In the genomic region with DNA sequence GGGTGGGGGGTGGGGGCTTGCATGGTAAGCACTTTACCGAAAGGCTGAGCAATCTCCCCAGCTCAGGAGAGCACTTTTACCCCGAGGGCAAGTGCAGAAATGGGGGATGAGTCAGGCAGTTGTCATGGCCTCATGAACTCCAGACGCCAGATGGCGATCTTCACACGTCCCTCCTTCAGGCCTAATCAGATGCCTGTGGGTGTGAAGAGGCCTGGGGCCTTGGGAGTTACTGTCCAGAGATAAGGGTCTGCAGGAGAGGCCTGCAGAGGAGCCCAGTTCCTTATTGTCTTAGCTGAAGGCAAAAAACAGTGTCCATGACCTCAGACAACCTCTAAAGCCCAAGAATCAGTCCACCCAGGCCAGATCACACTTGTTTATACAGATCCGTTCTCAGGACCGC, we compare ENCODE assay signal across 9 mouse cellular contexts. TPM values are rescaled to one million over a fixed set of nuclear protein-coding genes. Genes with fewer than 3 reads are reported as not detected.
DNase-seq lines count a peak whose midpoint lies in the region; ATAC-seq and TF ChIP-seq lines count a peak whose summit lies in the region.
"Had no signal": no experiment of that assay in that cellular context is flagged by ENCODE, and none has a peak within 500 bp of the region (broad histone marks: within the 10 kb centered on the region; RNA-seq: fewer than 3 reads in every experiment).

No protein-coding gene starts in this region.

- no peaks in the 10 kb centered on the region for H3K36me3 ChIP-seq in myocyte (ENCODE audit: control insufficient read depth, insufficient read depth)
- H3K36me3 ChIP-seq in testis, adult 2 months (ENCODE audit: control insufficient read depth, insufficient read depth, low read length), result no peaks in the 10 kb centered on the region

- ATAC-seq in monocyte, adult 5-6 weeks (replicated peaks; ENCODE audit: insufficient number of reproducible peaks, low FRiP score, low TSS enrichment, poor library complexity, severe bottlenecking), result no peak; the same call in 1 of the 2 replicates

- DNase-seq in monocyte, adult 2 months (ENCODE audit: low read depth in 1 of 2, low spot score in 2 of 2), result peak; percentile 13 to 25
- DNase-seq in cerebellum, adult 18-20 months, result peak; percentile 79 to 82
- DNase-seq in gastrocnemius, postnatal 14 days, result peak; percentile 69
- DNase-seq in kidney, adult 11 months, result peak; percentile 67
- DNase-seq in left cerebral cortex, postnatal 4 days, result peak; percentile 78

- no peaks in the 10 kb centered on the region for H3K79me2 ChIP-seq in myocyte (ENCODE audit: control insufficient read depth, insufficient read depth)

- no peaks in the 10 kb centered on the region for H3K27me3 ChIP-seq in myocyte (ENCODE audit: control insufficient read depth, insufficient read depth, insufficient read length)
- H3K27me3 ChIP-seq in testis, adult 2 months (ENCODE audit: control insufficient read depth, insufficient read depth, low read length), result no peaks in the 10 kb centered on the region
- H3K27me3 ChIP-seq: embryonic facial prominence, embryonic 15.5 days had no signal

- H3K27ac ChIP-seq in testis, adult 2 months (ENCODE audit: control insufficient read depth, insufficient read depth, low read depth, low read length), result peak overlapping the region; percentile 88
- H3K27ac ChIP-seq: embryonic facial prominence, embryonic 15.5 days had no signal

- no peak overlapping the region for H3K4me3 ChIP-seq in myocyte
- H3K4me3 ChIP-seq in testis, adult 2 months (ENCODE audit: control insufficient read depth, low read depth, low read length), result no peak overlapping the region
- H3K4me3 ChIP-seq: embryonic facial prominence, embryonic 15.5 days had no signal

- intact Hi-C loops in gastrocnemius, postnatal 14 days (cut with DNase I; ENCODE audit: low total_unique reads), result loop anchor here (2.0 to 10.0 kb wide), 2 partner anchors 47 to 129 kb away; a partner anchor contains a TSS
- intact Hi-C loops in left cerebral cortex, postnatal 4 days (cut with DNase I), result loop anchor here (5.0 kb wide), 1 partner anchor 46 kb away; a partner anchor contains a TSS

- peak; percentile 48; the same call in 1 of the 2 replicates for TF ChIP-seq CTCF in testis, adult 2 months (IDR thresholded peaks at IDR 0.05; ENCODE audit: control insufficient read depth, insufficient read depth, insufficient replicate concordance, low read depth, low read length)

- H3K4me2 ChIP-seq in myocyte (ENCODE audit: low read depth), result no peak overlapping the region
- H3K4me2 ChIP-seq: embryonic facial prominence, embryonic 15.5 days had no signal

- H3ac ChIP-seq in myocyte (ENCODE audit: control insufficient read depth, insufficient read length), result no peak overlapping the region

- TF ChIP-seq POLR2A in myocyte (IDR thresholded peaks at IDR 0.05; ENCODE audit: insufficient read length, low read depth), result no peak
- no peak for TF ChIP-seq POLR2A in testis, adult 2 months (IDR thresholded peaks at IDR 0.05; ENCODE audit: control insufficient read depth, low read depth, low read length)

- peaks cover 20% of the 10 kb centered on the region for H3K4me1 ChIP-seq in testis, adult 2 months (ENCODE audit: control insufficient read depth, insufficient read depth, low read length)
- H3K4me1 ChIP-seq: embryonic facial prominence, embryonic 15.5 days had no signal

TF ChIP-seq in myocyte, 11 proteins besides CTCF, POLR2A, EP300 and RAD21:
- TF ChIP-seq CEBPB (IDR thresholded peaks at IDR 0.05; ENCODE audit: insufficient read depth, poor library complexity, severe bottlenecking), result no peak
- TF ChIP-seq POLR2AphosphoS2 (IDR thresholded peaks at IDR 0.05; ENCODE audit: insufficient read length, low read depth), result peak; percentile 83
- peak in 1 of 3 experiments; percentile 38 for TF ChIP-seq MYOG (IDR thresholded peaks at IDR 0.05; ENCODE audit: control insufficient read depth in 1 of 3, insufficient read depth in 1 of 3, insufficient read length in 2 of 3, low read depth in 2 of 3)

RNA-seq across cellular contexts. Expression of a gene that starts 10.4 kb away (rescaled TPM):
- 0.57 to 4.4 TPM (median 2.1 TPM) in 3 replicates for total RNA-seq in monocyte, adult 5-6 weeks (2017)
- total RNA-seq in gastrocnemius, postnatal 14 days (2021), result 10 to 100 TPM; 26.1 to 31.3 TPM
- total RNA-seq in left cerebral cortex, postnatal 4 days (2021), result 10 to 100 TPM; 13.7 to 15.0 TPM
- 162 TPM for polyA plus RNA-seq in myocyte (2012; fragmentation: generic; extraction: Trizol)
- 6.6 and 7.7 TPM in 2 replicates for polyA plus RNA-seq in testis, adult 2 months (2012; rRNA removed)

RNA-seq across cellular contexts. Expression of a gene that starts 11.2 kb away (rescaled TPM):
- 0.64 to 5.3 TPM (median 3.1 TPM) in 3 replicates for total RNA-seq in monocyte, adult 5-6 weeks (2017)
- 10 to 100 TPM; 10.9 to 12.0 TPM for total RNA-seq in gastrocnemius, postnatal 14 days (2021)
- total RNA-seq in left cerebral cortex, postnatal 4 days (2021), result 1 to 10 TPM; 8.1 to 9.9 TPM
- polyA plus RNA-seq in myocyte (2012; fragmentation: generic; extraction: Trizol), result 115 TPM
- 8.5 and 9.0 TPM in 2 replicates for polyA plus RNA-seq in testis, adult 2 months (2012; rRNA removed)

RNA-seq across cellular contexts. Expression of a gene that starts 15.8 kb away (rescaled TPM):
- 8.0 to 38.5 TPM (median 14.4 TPM) in 3 replicates for total RNA-seq in monocyte, adult 5-6 weeks (2017)
- total RNA-seq in gastrocnemius, postnatal 14 days (2021), result 10 to 100 TPM; 13.2 to 13.3 TPM
- total RNA-seq in left cerebral cortex, postnatal 4 days (2021), result 10 to 100 TPM; 85.5 to 91.9 TPM
- 47.6 TPM for polyA plus RNA-seq in myocyte (2012; fragmentation: generic; extraction: Trizol)
- 145 and 152 TPM in 2 replicates for polyA plus RNA-seq in testis, adult 2 months (2012; rRNA removed)

RNA-seq across cellular contexts. Expression of a gene that starts 15.9 kb away (rescaled TPM):
- total RNA-seq in monocyte, adult 5-6 weeks (2017), result 0.97 TPM in 1 of 3 replicates, not detected in the others
- under 1 TPM; 0.33 to 0.43 TPM for total RNA-seq in gastrocnemius, postnatal 14 days (2021)
- 1 to 10 TPM; 1.9 to 3.1 TPM for total RNA-seq in left cerebral cortex, postnatal 4 days (2021)
- polyA plus RNA-seq in myocyte (2012; fragmentation: generic; extraction: Trizol), result 0.20 TPM
- 422 and 444 TPM in 2 replicates for polyA plus RNA-seq in testis, adult 2 months (2012; rRNA removed)

RNA-seq across cellular contexts. Expression of a gene that starts 28.3 kb away (rescaled TPM):
- 14.7 to 28.8 TPM (median 21.2 TPM) in 3 replicates for total RNA-seq in monocyte, adult 5-6 weeks (2017)
- total RNA-seq in gastrocnemius, postnatal 14 days (2021), result 10 to 100 TPM; 88.5 to 89.4 TPM
- total RNA-seq in left cerebral cortex, postnatal 4 days (2021), result 10 to 100 TPM; 74.2 to 77.9 TPM
- 161 TPM for polyA plus RNA-seq in myocyte (2012; fragmentation: generic; extraction: Trizol)
- polyA plus RNA-seq in testis, adult 2 months (2012; rRNA removed), result 103 TPM in 2 replicates

Comparison
In these comparisons a context has a peak if more than half of its experiments do, and no peak if none do; other contexts are left out.
1. DNase-seq: peak in every context shown above with its lines; median percentile 80 in cerebellum, adult 18-20 months; 78 in left cerebral cortex, postnatal 4 days; 69 in gastrocnemius, postnatal 14 days; 67 in kidney, adult 11 months; 19 in monocyte, adult 2 months.